Mouse (Mus musculus) liver, adult (tissue): Measurements from ENCODE around the gene Pigu.

Source experiments
- GATA4 ChIP-seq: IDR thresholded peaks from 2 replicates; pipeline ENCODE4 v1.6.1; 2014; ENCODE audit warnings: mild to moderate bottlenecking, low read length; ENCODE audit not compliant: insufficient replicate concordance

Gene Pigu

DNA sequence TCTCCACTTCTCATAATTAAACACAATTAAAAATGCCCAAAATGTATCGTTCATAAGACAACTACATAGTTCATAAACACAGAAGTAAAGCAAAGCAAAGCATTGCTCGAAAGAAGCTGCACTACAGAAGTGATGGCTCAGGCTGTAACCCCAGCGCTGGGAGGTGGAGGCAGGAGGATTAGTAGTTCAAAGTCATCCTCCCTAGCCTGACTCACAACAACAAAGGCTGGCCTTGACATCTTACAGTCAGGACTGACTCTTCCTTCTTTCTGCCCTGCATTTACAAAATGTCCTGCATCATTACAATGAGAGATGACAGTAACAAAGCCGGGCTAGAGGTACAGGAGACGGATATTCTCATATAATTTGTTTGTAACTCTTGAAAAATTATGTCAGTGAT lies 29.3 kb downstream of the Pigu start:
- TF ChIP-seq GATA4: no peak

DNA sequence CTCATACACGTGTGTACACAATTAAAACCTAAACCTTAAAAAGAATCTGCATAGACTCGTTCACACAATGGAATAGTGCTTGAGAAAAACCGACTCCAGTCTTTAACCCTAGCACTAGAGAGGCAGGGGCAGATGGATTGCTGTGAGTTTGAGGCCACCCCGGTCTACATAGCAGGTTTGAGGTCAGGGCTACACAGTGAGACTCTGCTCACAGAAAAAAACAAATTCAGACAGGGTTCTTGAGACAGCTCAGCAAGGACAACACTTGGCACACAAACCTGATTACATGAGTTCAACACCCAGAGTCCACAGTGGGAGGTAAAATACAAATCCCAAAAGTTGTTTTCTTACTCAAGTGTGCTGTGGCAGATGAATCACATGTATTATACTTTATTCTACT lies 31.2 kb downstream of the Pigu start:
- TF ChIP-seq GATA4: no peak

DNA sequence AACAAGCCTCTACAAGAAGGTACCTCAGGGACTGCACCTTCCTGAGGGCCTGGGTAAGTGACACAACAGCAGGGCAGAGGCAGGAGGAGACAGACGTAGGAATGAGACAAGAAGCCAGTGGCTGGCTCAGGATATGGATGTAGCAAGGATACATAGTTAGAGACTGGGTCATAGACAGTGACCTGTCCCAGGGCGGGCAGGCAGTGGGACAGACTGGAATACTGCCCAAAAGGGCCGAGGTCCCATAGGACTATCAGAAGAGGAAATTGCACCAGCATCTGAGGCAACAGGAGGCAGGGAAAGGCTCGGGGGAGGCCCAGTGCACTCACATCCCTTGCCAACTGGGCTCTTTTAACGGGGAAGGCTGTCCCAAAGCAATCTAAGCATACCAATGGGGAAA lies 36.6 kb downstream of the Pigu start:
- TF ChIP-seq GATA4: 0 out of 2 replicates have a peak, but pooled peaks have one; percentile 26

DNA sequence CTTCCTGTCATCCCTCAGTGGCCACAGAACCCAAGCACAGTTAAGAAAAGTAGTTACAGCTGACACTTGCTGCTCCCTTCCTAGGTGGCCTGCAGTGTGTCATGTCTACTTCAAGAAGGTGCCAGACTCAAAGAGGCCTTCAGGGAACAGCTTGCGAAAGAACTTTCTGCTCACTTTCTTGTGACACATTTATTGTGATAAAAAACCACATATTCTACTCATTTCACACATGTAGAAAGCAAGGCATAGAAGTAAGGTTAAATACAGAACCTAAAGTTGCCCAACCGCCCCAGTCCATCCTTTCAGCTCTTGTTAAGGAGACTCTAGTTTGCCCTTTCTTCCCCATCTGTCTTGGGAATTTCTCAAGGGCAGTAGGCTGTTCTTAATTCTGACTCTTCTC lies 38.6 kb downstream of the Pigu start:
- TF ChIP-seq GATA4: no peak

DNA sequence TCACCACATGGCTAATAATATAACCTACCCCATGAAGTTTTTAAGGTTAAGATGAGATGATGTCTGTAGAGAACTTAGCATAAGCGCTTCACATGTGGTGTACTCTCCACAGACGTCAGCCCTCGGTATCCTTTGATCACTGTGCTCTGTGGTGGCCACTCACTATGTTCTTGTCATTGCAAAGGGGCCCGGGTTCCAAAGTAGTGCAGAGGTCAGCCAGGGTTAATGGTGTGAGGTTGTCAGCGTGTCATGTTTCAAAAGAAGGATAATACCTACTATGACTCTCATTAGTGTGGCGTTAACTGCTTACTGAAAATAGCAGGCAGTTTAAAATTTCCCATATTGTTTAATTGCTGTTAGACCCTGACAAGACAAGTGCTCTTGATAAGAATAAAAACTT lies 43.6 kb downstream of the Pigu start:
- no peak for TF ChIP-seq GATA4

DNA sequence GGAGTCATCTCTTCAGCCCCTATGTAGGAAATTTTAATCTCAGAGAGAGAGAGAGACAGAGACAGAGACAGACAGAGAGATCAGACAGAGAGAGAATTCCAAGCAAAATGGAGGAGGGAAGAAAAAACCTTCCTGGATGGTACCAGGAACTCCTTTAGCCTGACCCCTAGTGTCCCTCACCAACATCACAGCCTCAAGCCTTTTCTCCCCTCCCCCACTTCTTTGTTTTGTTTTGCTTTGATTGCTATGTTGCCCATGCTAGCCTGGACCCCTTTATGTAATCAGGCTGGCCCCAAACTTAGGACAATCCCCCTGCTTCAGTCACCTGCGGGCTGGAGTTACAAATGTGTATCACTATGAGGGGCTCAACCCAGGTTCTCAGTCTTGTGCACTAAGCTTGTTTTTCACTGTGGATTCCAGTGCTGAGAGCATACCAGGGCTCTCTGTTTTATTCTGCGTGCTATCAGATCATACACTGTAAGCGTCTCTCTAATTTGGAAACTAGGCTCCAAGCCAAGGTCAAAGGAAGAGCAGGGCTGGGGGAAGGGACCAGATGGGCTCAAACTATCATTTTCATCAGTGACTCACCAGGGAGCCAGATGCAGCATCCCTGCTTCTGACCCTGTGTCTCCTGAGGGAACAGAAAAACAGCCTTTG lies 48.2 kb downstream of the Pigu start:
- no peak; the same call in 1 of the 2 replicates for TF ChIP-seq GATA4

DNA sequence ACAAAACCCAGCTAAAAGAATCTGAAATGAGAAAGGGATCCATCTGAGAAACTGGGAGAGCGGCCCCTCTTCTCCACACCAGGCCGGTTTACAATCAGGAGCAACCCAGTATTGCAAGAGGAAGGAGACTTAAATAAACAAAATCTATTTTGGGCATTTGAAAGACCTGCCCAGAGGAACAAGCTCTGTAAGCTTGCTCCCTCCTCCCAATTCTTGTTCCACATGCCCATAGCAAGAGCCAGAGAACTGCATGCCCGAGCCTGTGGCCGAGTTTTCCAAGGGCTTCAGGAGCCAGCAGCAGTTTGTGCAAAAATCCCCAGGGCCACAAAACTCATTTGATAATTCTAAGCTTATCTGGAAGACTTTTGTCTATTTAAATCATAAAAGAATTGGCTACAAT lies 57.7 kb downstream of the Pigu start:
- TF ChIP-seq GATA4: no peak

DNA sequence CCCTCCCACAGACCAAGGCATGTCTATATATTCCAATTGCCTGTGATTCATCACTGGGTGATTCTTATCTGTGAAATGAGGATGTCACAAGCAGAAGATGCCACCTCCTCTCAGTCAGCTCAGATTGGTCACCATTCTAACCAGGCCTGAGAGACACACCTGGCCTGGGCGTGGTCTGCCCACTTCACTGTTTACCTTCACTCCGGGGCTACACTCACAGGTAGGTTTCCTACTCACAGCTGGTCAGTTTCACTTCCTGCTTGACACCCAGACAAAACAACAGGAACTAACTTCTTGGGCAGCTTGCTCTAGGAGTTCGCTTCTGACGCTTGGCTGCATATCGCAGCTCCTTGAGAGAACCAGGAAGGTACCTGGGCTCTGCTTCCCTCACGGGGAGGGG lies 61.8 kb downstream of the Pigu start:
- TF ChIP-seq GATA4: no peak

DNA sequence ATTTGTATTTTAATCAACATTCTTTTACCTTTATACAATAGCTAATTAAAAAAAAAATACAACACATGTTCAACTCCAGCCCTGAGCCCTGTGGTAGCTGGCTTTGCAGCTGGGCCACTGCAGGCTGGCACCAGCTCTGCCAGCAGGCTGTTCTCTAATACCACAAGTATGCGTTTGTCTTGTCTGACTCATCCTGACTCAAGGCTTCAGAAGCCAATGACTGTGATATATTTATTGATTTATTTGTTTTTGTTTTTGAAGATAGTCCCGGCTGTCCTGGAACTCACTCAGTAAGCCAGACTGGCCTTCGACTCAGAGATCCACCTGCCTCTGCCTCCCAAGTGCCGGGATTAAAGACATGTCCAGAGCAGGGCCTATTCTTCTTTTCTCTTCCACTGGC lies 63.3 kb downstream of the Pigu start:
- no peak for TF ChIP-seq GATA4

DNA sequence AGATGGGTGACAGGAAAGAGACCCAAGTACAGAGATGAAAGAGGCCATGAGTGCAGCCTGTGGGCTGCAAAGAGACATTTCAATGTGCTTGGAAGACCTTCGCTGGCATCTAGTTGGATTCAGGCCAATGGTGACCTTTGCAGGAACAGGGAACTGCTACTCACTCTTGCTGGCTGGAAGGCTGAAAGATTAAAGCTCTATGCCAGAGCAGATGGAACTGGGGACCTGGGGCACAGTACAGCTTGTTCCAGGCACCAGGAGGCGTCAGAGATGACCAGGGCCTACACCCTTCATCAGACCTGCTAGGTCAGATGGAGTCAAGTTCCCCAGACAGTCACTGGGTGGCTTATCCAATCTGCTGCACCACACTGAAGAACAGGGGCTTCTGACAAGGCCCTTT lies 63.8 kb downstream of the Pigu start:
- TF ChIP-seq GATA4: no peak

DNA sequence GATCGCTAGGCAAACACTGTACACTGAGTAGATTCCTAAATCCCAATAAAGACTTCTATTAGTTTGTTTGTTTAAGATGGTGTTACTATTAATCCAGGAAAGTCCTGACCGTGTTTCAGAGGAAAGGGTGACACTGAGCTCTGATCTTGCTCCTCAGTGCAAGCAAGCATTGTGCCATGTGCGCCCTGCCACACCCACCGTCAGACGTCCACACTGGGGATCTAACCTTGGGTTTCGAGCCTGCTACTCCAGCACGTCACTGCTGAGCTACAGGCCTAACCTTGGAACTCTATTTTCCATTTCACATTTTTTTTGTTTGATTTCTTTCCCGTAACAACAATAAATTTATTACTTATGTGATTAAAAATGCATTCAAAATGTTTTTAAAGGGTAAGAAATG lies 67.2 kb downstream of the Pigu start:
- no peak for TF ChIP-seq GATA4

DNA sequence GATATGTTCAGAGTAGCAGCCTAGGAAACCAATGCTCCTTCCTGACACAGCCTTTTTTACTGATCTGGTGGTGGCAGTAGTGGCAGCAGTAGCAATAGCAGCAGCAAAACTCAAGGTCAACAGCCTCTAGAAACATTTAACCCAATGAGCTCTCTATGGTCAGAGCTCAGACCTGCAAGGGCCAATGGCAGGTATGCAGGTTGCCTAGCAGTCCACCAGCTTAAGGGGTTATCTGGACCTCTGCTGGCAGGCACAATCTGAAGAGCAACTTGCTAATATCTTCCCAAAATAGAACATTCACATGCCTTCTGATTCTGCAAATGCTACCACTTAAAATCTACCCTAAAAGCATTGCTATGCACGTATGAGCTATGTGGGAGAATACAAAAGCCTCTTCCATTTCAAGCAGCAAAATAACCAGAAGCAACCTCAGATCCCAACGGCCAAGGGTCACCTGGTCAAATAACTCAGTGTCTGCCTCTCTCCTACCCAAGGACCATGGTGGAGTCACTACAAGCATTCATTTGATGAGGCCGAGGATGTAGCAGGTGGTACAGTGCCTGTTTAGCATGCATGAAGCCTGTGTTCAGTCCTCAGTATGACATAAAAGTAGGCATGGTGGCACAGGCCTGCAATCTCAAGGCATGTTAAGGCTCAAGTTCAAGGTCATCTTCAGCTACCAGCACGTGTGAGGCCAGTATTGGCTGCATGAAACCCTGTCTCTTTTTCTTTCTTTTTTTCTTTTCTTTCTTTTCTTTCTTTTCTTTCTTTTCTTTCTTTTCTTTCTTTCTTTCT lies 69.6 kb downstream of the Pigu start:
- no peak for TF ChIP-seq GATA4

DNA sequence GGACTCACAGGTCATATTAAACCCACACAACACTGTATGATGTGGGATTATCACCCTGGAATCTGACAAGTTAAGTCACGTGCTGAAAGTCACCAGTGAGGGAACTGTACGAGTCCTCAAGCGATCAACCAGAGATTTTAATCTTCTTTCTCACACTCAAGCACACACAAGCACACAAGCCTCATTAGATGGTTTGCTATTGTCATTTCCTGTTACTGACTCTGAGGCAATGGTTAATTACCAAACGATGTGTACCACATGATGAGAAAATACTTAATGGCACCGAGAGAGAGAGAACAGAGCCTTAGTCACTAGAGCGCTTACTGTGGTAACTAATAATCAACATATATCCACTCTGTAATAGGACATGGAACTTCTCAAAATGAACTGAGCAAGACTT lies 71.5 kb downstream of the Pigu start:
- no peak for TF ChIP-seq GATA4

DNA sequence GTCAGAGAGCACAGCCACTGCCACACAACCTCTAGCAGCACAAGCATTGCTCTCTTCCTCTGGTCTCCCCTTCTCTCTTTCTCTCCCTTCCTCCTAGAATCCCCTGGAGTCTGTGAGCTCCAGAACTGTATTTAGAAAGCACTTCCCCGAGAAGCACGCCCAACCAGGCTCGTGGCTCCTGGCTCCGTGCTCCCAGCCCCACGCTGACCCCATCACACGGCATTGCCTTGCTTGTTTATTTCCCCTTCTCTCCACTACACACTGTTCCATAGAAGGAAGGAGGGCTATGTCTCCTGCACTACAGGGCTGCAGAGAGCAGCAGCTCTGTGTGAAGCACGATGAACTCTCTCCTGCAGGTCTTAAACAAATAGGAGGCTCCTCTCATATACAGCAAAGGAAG lies 72.6 kb downstream of the Pigu start:
- no peak for TF ChIP-seq GATA4

DNA sequence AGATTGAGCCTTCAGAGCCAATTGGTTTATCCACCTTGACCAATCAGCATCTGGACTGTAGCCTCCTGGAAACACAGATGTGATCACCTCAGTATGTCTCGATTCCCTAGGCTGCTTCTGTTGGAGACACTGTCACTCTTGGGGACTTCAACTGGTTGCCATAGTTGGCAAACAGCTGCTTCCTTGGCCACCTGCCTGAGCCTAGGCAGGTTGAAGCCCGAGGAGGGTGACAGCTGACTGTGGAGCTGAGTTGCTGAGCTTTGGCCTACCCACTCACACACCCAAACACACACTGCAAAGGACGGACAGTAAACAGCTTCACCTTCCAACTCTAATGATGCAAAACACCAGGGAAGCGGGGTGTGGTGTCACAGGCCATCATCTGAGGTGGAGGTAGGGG lies 73.4 kb downstream of the Pigu start:
- no peak for TF ChIP-seq GATA4

DNA sequence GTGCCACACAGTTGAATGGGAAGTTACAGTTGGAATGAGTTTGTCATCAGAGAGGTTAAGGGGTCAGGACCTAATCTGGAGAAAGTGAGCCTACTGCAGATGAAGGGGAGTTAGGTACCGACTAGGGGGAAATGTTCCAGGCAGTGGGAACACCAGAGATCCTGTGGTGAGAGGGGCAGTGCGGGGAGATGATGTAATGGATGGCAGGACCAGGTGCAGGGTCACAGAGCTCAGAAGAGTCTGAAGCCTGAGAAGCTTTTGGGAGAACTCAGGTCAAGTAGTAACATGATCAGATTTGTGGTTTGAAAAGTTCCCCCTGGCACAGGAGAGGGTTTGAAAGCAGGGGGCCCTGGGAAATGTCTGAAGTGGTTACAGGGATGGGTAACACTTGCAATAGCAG lies 77.1 kb downstream of the Pigu start:
- TF ChIP-seq GATA4: no peak

DNA sequence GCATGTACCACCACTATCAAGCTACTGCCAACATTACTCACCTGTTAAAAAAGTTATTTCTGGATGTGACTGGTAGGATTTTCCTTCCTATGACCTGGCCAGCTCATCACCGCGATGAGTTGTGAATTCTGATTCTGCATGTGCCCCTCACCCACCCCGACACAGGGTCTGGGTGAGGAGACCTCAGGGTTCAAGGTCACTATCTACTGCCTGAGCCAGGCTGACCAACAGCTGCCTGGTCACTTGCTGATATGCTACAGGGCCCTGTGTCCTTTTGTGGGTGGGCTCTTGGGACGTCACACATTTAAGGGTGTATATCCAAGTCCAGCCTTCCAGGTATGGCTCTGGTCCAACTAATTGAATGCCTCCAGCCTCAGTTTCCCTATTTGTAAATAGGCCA lies 78.1 kb downstream of the Pigu start:
- no peak for TF ChIP-seq GATA4
